Mouse (Mus musculus) megakaryocyte, embryonic 14.5 days (primary cell): ENCODE results near the gene Ddx19b.

Experiments used
- FLI1 ChIP-seq: IDR thresholded peaks from 2 replicates; pipeline ENCODE4 v1.6.1; 2012; ENCODE audit warnings: low read length, inconsistent platforms, mixed read lengths
- GATA1 ChIP-seq: IDR thresholded peaks from 3 replicates; pipeline ENCODE4 v1.6.1; 2012; ENCODE audit warnings: mixed read lengths, low read length, inconsistent platforms, borderline replicate concordance

- no peak for TF ChIP-seq GATA1
- no peak for TF ChIP-seq FLI1
Measured at GRCm38 (mm10) chr8:111049106-111049505, 17.6 kb upstream of the Ddx19b start.
